Mouse (Mus musculus) hindbrain, embryonic 11.5 days (tissue): ENCODE data around the gene Gm21698. TPM values are rescaled to one million over a fixed set of nuclear protein-coding genes. Genes with fewer than 3 reads are reported as not detected.
"Not testable (repeated sequence)": the region's sequence is repeated elsewhere in the genome, so short reads cannot be mapped to it uniquely, and the experiment has no call there.

Source experiments
- ATAC-seq: fragments of 200-750 bp; cut with Nextera tagmentation; 2 replicates; pipeline ENCODE4 v1.8.0; 2017; ENCODE audit warnings: mild to moderate bottlenecking, moderate TSS enrichment, moderate library complexity; ENCODE audit not compliant: low FRiP score
- DNase-seq: peaks from one replicate; pipeline ENCODE4 v3.0.0-alpha.2; 2015; ENCODE audit warnings: low spot score
- H3K27ac ChIP-seq: fragments of 300-500 bp; sonication (generic); 2 replicates; pipeline ENCODE4 v1.5.1; 2014; ENCODE audit warnings: mild to moderate bottlenecking, low read depth, low read length
- H3K27me3 ChIP-seq: fragments of 300-500 bp; sonication (generic); 2 replicates; pipeline ENCODE4 v1.6.1; 2014; ENCODE audit warnings: mild to moderate bottlenecking, low read length, moderate library complexity, mixed read lengths; ENCODE audit not compliant: control insufficient read depth, insufficient read depth
- H3K36me3 ChIP-seq: fragments of 300-500 bp; sonication (generic); 2 replicates; pipeline ENCODE4 v1.6.1; 2014; ENCODE audit warnings: mild to moderate bottlenecking, low read length, moderate library complexity, mixed read lengths; ENCODE audit not compliant: control insufficient read depth, insufficient read depth
- H3K4me1 ChIP-seq: fragments of 300-500 bp; sonication (generic); replicated peaks from 2 replicates; pipeline ENCODE4 v1.6.1; 2014; ENCODE audit warnings: low read length, mixed read lengths; ENCODE audit not compliant: control insufficient read depth, insufficient read depth
- H3K4me2 ChIP-seq: fragments of 300-500 bp; sonication (generic); replicated peaks from 2 replicates; pipeline ENCODE4 v1.6.1; 2014; ENCODE audit warnings: mild to moderate bottlenecking, low read depth, low read length
- H3K4me3 ChIP-seq: fragments of 300-500 bp; sonication (generic); 2 replicates; pipeline ENCODE4 v1.5.1; 2014; ENCODE audit warnings: low read depth, low read length
- H3K9ac ChIP-seq: fragments of 300-500 bp; sonication (generic); 2 replicates; pipeline ENCODE4 v1.6.1; 2014; ENCODE audit warnings: low read depth, low read length
- H3K9me3 ChIP-seq: fragments of 300-500 bp; sonication (generic); 2 replicates; pipeline ENCODE4 v1.6.1; 2016; ENCODE audit warnings: low read length; ENCODE audit not compliant: control insufficient read depth
- WGBS: fragments of 180-500 bp; shearing (Covaris S2); extraction: QIAGEN DNeasy Blood & Tissue Kit; methylation state at CpG from one replicate; pipeline ENCODE4 v1.1.7; 2014; 5-methylcytosine and 5-hydroxymethylcytosine counted together
- polyA plus RNA-seq: library from polyadenylated mRNA; unstranded; fragments of >200 nt; fragmentation: Nextera tagmentation; extraction: Ambion mirVana; gene quantifications from 2 replicates; pipeline ENCODE4 v1.2.1, GENCODE M21; 2014

The Gm21698 gene
- polyA plus RNA-seq, 1 experiment from 2014 or later = not detected

GRCm38 (mm10) chr5:25945391-25945790 lies 43.1 kb downstream of the Gm21698 start:
- not testable (repeated sequence) for H3K27ac ChIP-seq, H3K4me2 ChIP-seq, ATAC-seq, H3K9me3 ChIP-seq, H3K27me3 ChIP-seq, DNase-seq, H3K36me3 ChIP-seq, H3K9ac ChIP-seq, H3K4me3 ChIP-seq, H3K4me1 ChIP-seq
- WGBS = 73% methylated on average over 2 of the region's 2 CpGs

- H3K9me3 ChIP-seq, H3K4me1 ChIP-seq, H3K27me3 ChIP-seq, H3K27ac ChIP-seq, H3K36me3 ChIP-seq, ATAC-seq, H3K4me2 ChIP-seq, H3K4me3 ChIP-seq, DNase-seq, H3K9ac ChIP-seq: not testable (repeated sequence)
- 62% methylated on average over 2 of the region's 2 CpGs for WGBS
Observed at GRCm38 (mm10) chr5:25942281-25942680, 46.2 kb downstream of the Gm21698 start, which contains the start of gene Gm21663. Gene Gm21663 (minus strand): TSS chr5:25942381.

Other genes starting within 250 kb of the Gm21698 start
- gene Actr3b, start 228.7 kb downstream of the Gm21698 start, polyA plus RNA-seq = 8.0 and 9.9 TPM in 2 replicates
- 0.11 TPM in 1 of 2 replicates, not detected in the other for gene Gm21663, start 46.3 kb downstream of the Gm21698 start, polyA plus RNA-seq
- gene Gm21671, start 34.2 kb downstream of the Gm21698 start, polyA plus RNA-seq = 0.14 TPM in 1 of 2 replicates, not detected in the other
- 0.06 TPM in 1 of 2 replicates, not detected in the other for gene Gm21680, start 16.0 kb downstream of the Gm21698 start, polyA plus RNA-seq
- gene Gm1979, start 16.1 kb upstream of the Gm21698 start, polyA plus RNA-seq = not detected in 2 replicates
- not detected in 2 replicates for gene Gm5862, start 34.3 kb upstream of the Gm21698 start, polyA plus RNA-seq
- gene Speer4a, start 50.9 kb upstream of the Gm21698 start, polyA plus RNA-seq = not detected in 2 replicates
- 0.09 TPM in 1 of 2 replicates, not detected in the other for gene Gm7347, start 69.9 kb upstream of the Gm21698 start, polyA plus RNA-seq
- not detected in 2 replicates for gene Gm10471, start 100.6 kb upstream of the Gm21698 start, polyA plus RNA-seq
- gene 5031410I06Rik, start 116.7 kb upstream of the Gm21698 start, polyA plus RNA-seq = 0.23 TPM in 1 of 2 replicates, not detected in the other
- gene Gm10220, start 132.8 kb upstream of the Gm21698 start, polyA plus RNA-seq = 0.12 TPM in 1 of 2 replicates, not detected in the other